Mouse (Mus musculus): ENCODE results near the gene Klhl26. TPM values are rescaled to one million over a fixed set of nuclear protein-coding genes. Genes with fewer than 3 reads are reported as not detected.

The Klhl26 gene
- polyA plus RNA-seq, 1 experiment from 2014 or later: 19.1 TPM

DNA sequence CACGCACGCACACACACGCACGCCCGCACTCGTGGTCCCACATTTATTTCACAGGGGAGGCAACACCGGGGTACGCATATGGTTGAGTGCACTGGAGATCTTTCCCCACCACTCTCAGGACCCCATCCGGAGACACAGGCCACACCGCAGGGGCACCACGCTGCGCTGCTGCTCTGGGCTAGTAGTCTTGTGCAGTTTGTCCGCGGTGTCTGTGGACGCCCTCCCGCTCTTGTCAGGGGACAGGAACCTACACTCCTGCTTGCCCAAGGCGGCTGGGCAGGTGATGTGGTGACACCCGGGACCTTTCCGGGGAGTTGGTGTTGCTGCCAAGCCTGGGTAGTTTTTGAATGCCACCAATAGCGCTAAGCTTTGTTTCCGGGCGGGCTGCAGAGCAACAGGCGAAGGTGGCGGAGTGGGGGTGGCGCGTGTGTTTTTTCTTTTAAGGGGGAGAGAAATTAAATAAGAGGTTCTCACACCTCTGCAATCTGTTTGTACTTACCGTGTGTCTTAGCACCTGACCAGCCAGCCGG lies 17.7 kb upstream of the Klhl26 start:
- Histone ChIP-seq H3K36me3 (ENCODE audit: insufficient read depth, low read length) (no peaks in the 10 kb centered on the region), H3K27me3 (ENCODE audit: insufficient read depth, low read length) (peaks cover 83% of the 10 kb centered on the region), H3K9ac (ENCODE audit: low read depth, low read length) (no peak overlapping the region), H3K27ac (no peak overlapping the region), H3K4me2 (ENCODE audit: low read length) (peak overlapping the region; percentile 81; the same call in 1 of the 2 replicates), H3K4me3 (replicated peaks; ENCODE audit: low read depth, low read length) (peak overlapping the region; percentile 44), H3K9me3 (replicated peaks; ENCODE audit: low read length) (no peaks in the 10 kb centered on the region), H3K4me1 (replicated peaks; ENCODE audit: insufficient read depth, low read length) (peaks cover 12% of the 10 kb centered on the region; the same call in 1 of the 2 replicates)
- WGBS: 4% methylated on average over 28 of the region's 28 CpGs
- TF ChIP-seq CTCF (IDR thresholded peaks at IDR 0.05; ENCODE audit: low read depth): no peak
- DNase-seq (ENCODE audit: low spot score) (no peak), ATAC-seq (replicated peaks; ENCODE audit: low FRiP score, low read depth) (no peak)

GRCm38 (mm10) chr8:70493692-70494415 lies 17.1 kb upstream of the Klhl26 start:
- H3K27ac ChIP-seq: no peak overlapping the region
- 2% methylated on average over 46 of the region's 47 CpGs for WGBS
- no peak for DNase-seq (ENCODE audit: low spot score)

DNA sequence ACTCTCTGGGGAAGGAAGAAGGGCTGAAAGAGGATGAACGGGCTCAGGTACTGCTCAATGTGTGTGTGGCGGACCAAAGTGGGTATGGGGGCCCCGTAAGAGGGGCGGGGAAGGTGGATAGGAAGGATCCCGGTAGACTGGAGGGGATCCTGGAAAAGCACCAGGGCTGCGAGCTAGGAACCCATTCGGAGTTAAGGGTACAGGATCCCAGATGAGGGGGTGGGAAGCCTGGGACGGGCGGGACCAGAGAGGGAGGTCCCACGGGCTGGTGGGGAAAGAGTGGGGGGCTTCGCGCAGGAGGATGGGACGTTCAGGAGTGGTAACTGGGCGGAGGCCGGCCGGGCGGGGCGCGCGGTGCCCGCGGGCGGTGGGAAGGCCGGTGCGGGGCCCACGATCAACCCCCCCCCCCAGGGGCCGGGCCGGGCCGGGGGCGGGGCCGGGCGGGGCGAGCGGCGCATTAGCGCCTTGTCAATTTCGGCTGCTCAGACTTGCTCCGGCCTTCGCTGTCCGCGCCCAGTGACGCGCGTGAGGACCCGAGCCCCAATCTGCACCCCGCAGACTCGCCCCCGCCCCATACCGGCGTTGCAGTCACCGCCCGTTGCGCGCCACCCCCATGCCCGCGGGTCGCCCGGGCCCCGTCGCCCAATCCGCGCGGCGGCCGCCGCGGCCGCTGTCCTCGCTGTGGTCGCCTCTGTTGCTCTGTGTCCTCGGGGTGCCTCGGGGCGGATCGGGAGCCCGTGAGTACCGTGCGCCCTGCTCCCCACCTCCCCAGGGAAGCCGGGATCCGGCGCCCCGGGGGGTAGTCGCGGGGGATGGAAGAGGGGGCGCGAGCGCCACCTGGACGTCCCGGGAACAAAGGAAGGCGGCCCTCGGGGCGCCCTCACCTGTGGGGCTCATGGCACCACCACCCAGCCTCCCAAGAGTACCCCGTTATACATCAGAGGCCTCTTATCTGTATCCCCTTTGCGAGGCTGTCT lies 16.2 kb upstream of the Klhl26 start, which contains the start of gene Crlf1:
Gene Crlf1, plus strand, starts transcription at position 495 of the 977 bp plus-strand sequence.
- DNase-seq (ENCODE audit: low spot score) (no peak), ATAC-seq (replicated peaks; ENCODE audit: low FRiP score, low read depth) (no peak)
- Histone ChIP-seq H3K27me3 (ENCODE audit: insufficient read depth, low read length) (peaks cover 86% of the 10 kb centered on the region), H3K9me3 (replicated peaks; ENCODE audit: low read length) (no peaks in the 10 kb centered on the region), H3K9ac (ENCODE audit: low read depth, low read length) (peak within 1 kb of the TSS; percentile 31), H3K4me3 (replicated peaks; ENCODE audit: low read depth, low read length) (peak within 1 kb of the TSS; percentile 44), H3K4me1 (replicated peaks; ENCODE audit: insufficient read depth, low read length) (peaks cover 27% of the 10 kb centered on the region), H3K27ac (no peak within 1 kb of the TSS), H3K36me3 (ENCODE audit: insufficient read depth, low read length) (no peaks in the 10 kb centered on the region), H3K4me2 (ENCODE audit: low read length) (peak within 1 kb of the TSS; percentile 81)
- TF ChIP-seq CTCF (IDR thresholded peaks at IDR 0.05; ENCODE audit: low read depth): no peak
- 2% methylated on average over 68 of the region's 93 CpGs for WGBS

More at GRCm38 (mm10) chr8:70493692-70494415, 17.1 kb upstream of the Klhl26 start:
- Histone ChIP-seq H3K4me1 (replicated peaks; ENCODE audit: insufficient read depth, low read length) (peaks cover 18% of the 10 kb centered on the region), H3K9me3 (replicated peaks; ENCODE audit: low read length) (no peaks in the 10 kb centered on the region), H3K36me3 (ENCODE audit: insufficient read depth, low read length) (no peaks in the 10 kb centered on the region), H3K4me3 (replicated peaks; ENCODE audit: low read depth, low read length) (peak overlapping the region; percentile 44), H3K27me3 (ENCODE audit: insufficient read depth, low read length) (peaks cover 82% of the 10 kb centered on the region), H3K9ac (ENCODE audit: low read depth, low read length) (peak overlapping the region; percentile 31; the same call in 1 of the 2 replicates), H3K4me2 (ENCODE audit: low read length) (peak overlapping the region; percentile 81)
- TF ChIP-seq CTCF (IDR thresholded peaks at IDR 0.05; ENCODE audit: low read depth): no peak
- no peak for ATAC-seq (replicated peaks; ENCODE audit: low FRiP score, low read depth)

DNA sequence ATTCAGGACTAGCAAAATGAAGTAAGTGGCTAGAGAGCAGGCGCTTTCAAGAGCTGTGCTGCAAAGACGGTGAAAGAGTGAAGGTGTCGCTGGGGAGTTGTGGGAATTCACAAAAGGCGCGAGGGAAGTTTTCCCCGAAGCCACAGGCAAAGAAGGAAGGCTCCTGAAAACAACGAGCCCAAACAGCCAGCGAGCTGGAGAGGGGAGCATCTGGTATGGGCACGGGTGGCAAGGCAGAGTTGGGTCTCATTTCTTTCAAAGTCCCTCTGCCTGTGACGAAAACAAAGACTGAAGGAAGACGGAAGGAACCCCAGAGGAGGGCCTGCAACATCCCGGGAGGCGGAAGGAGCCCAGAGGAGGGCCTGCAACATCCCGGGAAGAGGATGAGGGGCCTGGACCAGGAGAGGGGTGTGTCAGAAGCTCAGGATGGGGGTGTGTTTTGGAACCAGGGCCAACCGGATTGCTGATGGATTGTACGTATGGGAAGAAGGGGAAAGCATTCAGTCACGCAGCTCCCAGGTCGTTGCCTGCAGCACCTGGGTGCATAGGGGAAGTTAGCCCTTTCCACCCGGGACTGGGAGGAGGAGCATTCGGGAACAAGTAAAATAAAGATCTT lies 14.2 kb upstream of the Klhl26 start:
- Histone ChIP-seq H3K4me2 (ENCODE audit: low read length) (no peak overlapping the region), H3K9me3 (replicated peaks; ENCODE audit: low read length) (no peaks in the 10 kb centered on the region), H3K4me3 (replicated peaks; ENCODE audit: low read depth, low read length) (no peak overlapping the region), H3K27ac (no peak overlapping the region), H3K4me1 (replicated peaks; ENCODE audit: insufficient read depth, low read length) (peaks cover 32% of the 10 kb centered on the region), H3K27me3 (ENCODE audit: insufficient read depth, low read length) (peaks cover 89% of the 10 kb centered on the region), H3K36me3 (ENCODE audit: insufficient read depth, low read length) (no peaks in the 10 kb centered on the region), H3K9ac (ENCODE audit: low read depth, low read length) (no peak overlapping the region)
- no peak for TF ChIP-seq CTCF (IDR thresholded peaks at IDR 0.05; ENCODE audit: low read depth)
- DNase-seq (ENCODE audit: low spot score) (no peak), ATAC-seq (replicated peaks; ENCODE audit: low FRiP score, low read depth) (no peak)
- 9% methylated on average over 20 of the region's 20 CpGs for WGBS

- Histone ChIP-seq H3K9ac (ENCODE audit: low read depth, low read length) (no peak overlapping the region), H3K4me3 (replicated peaks; ENCODE audit: low read depth, low read length) (no peak overlapping the region), H3K4me2 (ENCODE audit: low read length) (no peak overlapping the region), H3K4me1 (replicated peaks; ENCODE audit: insufficient read depth, low read length) (peaks cover 32% of the 10 kb centered on the region), H3K27ac (no peak overlapping the region), H3K9me3 (replicated peaks; ENCODE audit: low read length) (no peaks in the 10 kb centered on the region), H3K27me3 (ENCODE audit: insufficient read depth, low read length) (peaks cover 87% of the 10 kb centered on the region), H3K36me3 (ENCODE audit: insufficient read depth, low read length) (no peaks in the 10 kb centered on the region)
- DNase-seq (ENCODE audit: low spot score) (no peak), ATAC-seq (replicated peaks; ENCODE audit: low FRiP score, low read depth) (no peak)
- 20% methylated on average over 10 of the region's 10 CpGs for WGBS
- TF ChIP-seq CTCF (IDR thresholded peaks at IDR 0.05; ENCODE audit: low read depth): no peak
Measured at GRCm38 (mm10) chr8:70490061-70490879, 13.5 kb upstream of the Klhl26 start.
